Mouse (Mus musculus): ENCODE measurements at regions not wholly inside any gene's neighbourhood (a gene's known extent, or its start where the extent isn't known, plus 50 kb on each side); places are given as distances from the start of the nearest gene placed in this dataset.

DNA sequence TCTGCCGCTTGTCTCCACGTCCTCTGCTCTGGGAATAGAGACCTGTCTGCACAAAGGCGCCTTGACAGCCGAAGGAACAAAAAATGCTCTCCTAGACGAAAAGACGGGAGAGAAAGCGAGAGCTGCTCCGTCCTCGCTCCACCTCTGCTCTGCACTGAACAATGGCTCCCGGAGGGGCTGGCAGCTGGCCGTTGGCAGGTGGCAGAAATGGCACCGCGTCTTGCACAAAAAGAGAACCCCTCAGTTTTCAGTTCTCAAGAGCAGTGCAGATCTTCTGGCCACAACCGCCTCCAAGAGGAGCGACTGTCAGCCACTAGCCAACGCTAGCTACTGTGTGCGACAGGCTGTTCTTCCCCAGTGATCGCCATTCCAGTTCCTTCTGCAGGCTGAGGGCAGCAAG is 385.0 kb upstream of the Rora start:
- no peaks in the 10 kb centered on the region; the same call in 1 of the 2 replicates for H3K4me1 ChIP-seq (replicated peaks)
- H3K9ac ChIP-seq (replicated peaks): no peak overlapping the region
- no peaks in the 10 kb centered on the region for H3K27me3 ChIP-seq
- WGBS: 68% methylated on average over 18 of the region's 18 CpGs
- H3K9me3 ChIP-seq: no peaks in the 10 kb centered on the region
- no peak overlapping the region for H3K27ac ChIP-seq
- ATAC-seq: no peak
- no peaks in the 10 kb centered on the region for H3K36me3 ChIP-seq
- no peak overlapping the region for H3K4me3 ChIP-seq (replicated peaks)
- H3K4me2 ChIP-seq (replicated peaks): peak overlapping the region; percentile 32

- WGBS: 72% methylated on average over 7 of the region's 7 CpGs
- ATAC-seq: no peak
- Histone ChIP-seq H3K36me3 (no peaks in the 10 kb centered on the region), H3K4me1 (replicated peaks) (no peaks in the 10 kb centered on the region), H3K27ac (0 out of 2 replicates have a peak overlapping the region, but pooled peaks have one; percentile 9), H3K9ac (replicated peaks) (no peak overlapping the region), H3K9me3 (0 out of 2 replicates have a peak, but pooled peaks cover 6% of the 10 kb centered on the region), H3K4me3 (replicated peaks) (no peak overlapping the region), H3K27me3 (no peaks in the 10 kb centered on the region), H3K4me2 (replicated peaks) (no peak overlapping the region)
Observed at GRCm38 (mm10) chr9:68302232-68302925, 351.2 kb upstream of the Rora start.

- Histone ChIP-seq H3K36me3 (no peaks in the 10 kb centered on the region), H3K27ac (no peak overlapping the region), H3K4me3 (replicated peaks) (no peak overlapping the region), H3K9ac (replicated peaks) (no peak overlapping the region), H3K27me3 (no peaks in the 10 kb centered on the region), H3K9me3 (no peaks in the 10 kb centered on the region), H3K4me2 (replicated peaks) (no peak overlapping the region), H3K4me1 (replicated peaks) (no peaks in the 10 kb centered on the region)
- ATAC-seq: no peak
- WGBS: 82% methylated on average over 3 of the region's 3 CpGs
Observed at GRCm38 (mm10) chr9:68330721-68331120, 322.9 kb upstream of the Rora start.

- Histone ChIP-seq H3K4me1 (replicated peaks) (no peaks in the 10 kb centered on the region), H3K4me3 (replicated peaks) (no peak overlapping the region), H3K4me2 (replicated peaks) (no peak overlapping the region), H3K9ac (replicated peaks) (no peak overlapping the region), H3K36me3 (no peaks in the 10 kb centered on the region), H3K27me3 (no peaks in the 10 kb centered on the region), H3K9me3 (no peaks in the 10 kb centered on the region), H3K27ac (no peak overlapping the region)
- ATAC-seq: no peak
- 61% methylated on average over 3 of the region's 3 CpGs for WGBS
Observed at GRCm38 (mm10) chr9:68340921-68341320, 312.7 kb upstream of the Rora start.

DNA sequence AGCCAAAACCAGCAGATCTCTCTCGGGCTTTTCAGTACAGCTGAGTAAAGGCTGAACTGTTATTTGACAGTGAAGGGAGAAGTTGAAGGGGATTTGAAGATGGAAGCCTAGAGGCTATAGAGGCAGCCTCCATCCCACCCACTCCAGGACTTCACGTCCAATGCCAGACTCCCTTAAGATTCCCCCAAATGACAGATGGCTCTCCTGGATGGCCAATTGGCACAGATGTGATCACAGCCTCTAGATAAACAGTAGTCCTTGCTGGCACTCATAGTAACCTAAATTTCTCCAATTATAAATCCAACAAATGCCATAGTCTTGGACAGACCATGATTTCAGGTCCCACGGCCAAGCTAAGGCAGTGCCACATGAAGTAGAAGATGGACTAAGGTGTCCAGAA is 312.1 kb upstream of the Rora start:
- no peak overlapping the region for H3K9ac ChIP-seq (replicated peaks)
- H3K36me3 ChIP-seq: no peaks in the 10 kb centered on the region
- H3K9me3 ChIP-seq: no peaks in the 10 kb centered on the region
- H3K4me3 ChIP-seq (replicated peaks): no peak overlapping the region
- H3K4me1 ChIP-seq (replicated peaks): no peaks in the 10 kb centered on the region
- ATAC-seq: no peak
- H3K4me2 ChIP-seq (replicated peaks): no peak overlapping the region
- WGBS: 86% methylated on average over 3 of the region's 3 CpGs
- H3K27me3 ChIP-seq: no peaks in the 10 kb centered on the region
- H3K27ac ChIP-seq: no peak overlapping the region

- Histone ChIP-seq H3K9me3 (no peaks in the 10 kb centered on the region), H3K4me2 (replicated peaks) (no peak overlapping the region), H3K36me3 (no peaks in the 10 kb centered on the region), H3K9ac (replicated peaks) (no peak overlapping the region), H3K4me3 (replicated peaks) (no peak overlapping the region), H3K4me1 (replicated peaks) (no peaks in the 10 kb centered on the region), H3K27ac (no peak overlapping the region), H3K27me3 (no peaks in the 10 kb centered on the region)
- WGBS: 91% methylated on average over 6 of the region's 6 CpGs
- ATAC-seq: no peak
Observed at GRCm38 (mm10) chr9:68347426-68347825, 306.2 kb upstream of the Rora start.

GRCm38 (mm10) chr9:68351466-68351865 is 302.1 kb upstream of the Rora start:
- Histone ChIP-seq H3K9me3 (no peaks in the 10 kb centered on the region), H3K4me1 (replicated peaks) (no peaks in the 10 kb centered on the region), H3K36me3 (no peaks in the 10 kb centered on the region), H3K4me3 (replicated peaks) (no peak overlapping the region), H3K27me3 (no peaks in the 10 kb centered on the region), H3K27ac (no peak overlapping the region), H3K4me2 (replicated peaks) (no peak overlapping the region), H3K9ac (replicated peaks) (no peak overlapping the region)
- 92% methylated on average over 4 of the region's 4 CpGs for WGBS
- no peak for ATAC-seq

DNA sequence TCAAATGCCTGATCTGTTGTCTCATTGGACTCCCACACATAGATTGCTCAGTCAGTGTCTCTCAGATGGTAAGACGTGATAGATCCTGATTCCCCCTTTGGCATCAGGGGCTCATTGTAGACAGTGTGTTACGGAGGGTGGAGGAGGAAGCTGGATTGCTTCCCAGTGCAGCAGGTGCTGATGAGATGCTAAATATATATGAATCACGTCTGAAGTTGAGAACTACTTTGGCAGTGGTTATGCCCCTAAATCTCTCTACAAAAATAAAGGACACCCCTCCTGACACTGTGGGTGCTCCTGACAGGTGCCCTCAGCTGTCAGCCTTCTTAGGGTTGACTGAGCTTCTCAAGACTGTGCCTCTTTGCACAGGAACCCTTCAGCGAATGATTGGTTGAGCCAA is 299.1 kb upstream of the Rora start:
- ATAC-seq: no peak
- no peak overlapping the region for H3K4me3 ChIP-seq (replicated peaks)
- H3K4me2 ChIP-seq (replicated peaks): no peak overlapping the region
- no peaks in the 10 kb centered on the region for H3K9me3 ChIP-seq
- no peaks in the 10 kb centered on the region for H3K27me3 ChIP-seq
- H3K9ac ChIP-seq (replicated peaks): no peak overlapping the region
- H3K4me1 ChIP-seq (replicated peaks): no peaks in the 10 kb centered on the region
- no peaks in the 10 kb centered on the region for H3K36me3 ChIP-seq
- no peak overlapping the region for H3K27ac ChIP-seq
- 82% methylated on average over 4 of the region's 4 CpGs for WGBS

DNA sequence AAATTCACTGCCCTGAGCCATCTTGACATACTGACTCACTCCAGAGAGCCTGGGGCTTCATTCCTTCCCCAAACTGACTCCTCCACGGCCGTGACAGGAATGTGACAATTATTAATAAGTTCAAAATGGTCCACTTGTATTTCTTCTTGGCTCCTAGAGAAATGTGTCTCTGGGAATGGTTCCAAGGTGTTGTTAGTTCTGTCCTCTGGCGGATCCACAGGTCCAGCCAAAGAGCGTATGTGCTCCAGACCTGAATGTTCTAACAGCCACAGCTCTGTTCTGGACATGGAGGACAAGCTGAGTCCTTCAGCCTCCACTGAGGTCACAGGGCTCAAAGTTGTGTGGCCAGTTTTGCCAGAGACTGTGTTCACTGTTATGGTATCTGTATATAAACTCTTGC is 297.5 kb upstream of the Rora start:
- Histone ChIP-seq H3K27ac (no peak overlapping the region), H3K36me3 (no peaks in the 10 kb centered on the region), H3K9ac (replicated peaks) (no peak overlapping the region), H3K4me2 (replicated peaks) (no peak overlapping the region), H3K4me3 (replicated peaks) (no peak overlapping the region), H3K27me3 (no peaks in the 10 kb centered on the region), H3K9me3 (no peaks in the 10 kb centered on the region), H3K4me1 (replicated peaks) (no peaks in the 10 kb centered on the region)
- WGBS: 93% methylated on average over 4 of the region's 4 CpGs
- no peak for ATAC-seq

DNA sequence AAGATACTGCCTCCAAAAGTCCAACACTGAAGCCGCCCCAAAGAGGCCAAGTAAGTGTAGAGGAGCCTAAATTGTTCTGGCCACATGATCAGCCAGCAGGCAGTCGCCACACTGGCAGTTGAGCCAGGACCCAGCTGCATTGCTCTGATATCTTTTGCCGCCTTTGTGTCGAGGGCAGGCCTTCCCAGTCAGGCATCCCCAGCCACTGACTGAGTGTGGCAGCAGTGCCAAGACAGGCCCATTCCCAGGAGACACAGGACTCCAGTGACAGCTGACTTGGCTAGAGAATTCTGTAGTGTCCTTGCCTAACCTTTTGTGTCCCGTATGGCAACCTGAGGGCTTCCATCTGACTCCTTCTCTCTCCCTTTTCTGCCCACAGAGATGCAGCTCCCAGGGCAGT is 296.4 kb upstream of the Rora start:
- no peaks in the 10 kb centered on the region for H3K27me3 ChIP-seq
- 74% methylated on average over 5 of the region's 5 CpGs for WGBS

DNA sequence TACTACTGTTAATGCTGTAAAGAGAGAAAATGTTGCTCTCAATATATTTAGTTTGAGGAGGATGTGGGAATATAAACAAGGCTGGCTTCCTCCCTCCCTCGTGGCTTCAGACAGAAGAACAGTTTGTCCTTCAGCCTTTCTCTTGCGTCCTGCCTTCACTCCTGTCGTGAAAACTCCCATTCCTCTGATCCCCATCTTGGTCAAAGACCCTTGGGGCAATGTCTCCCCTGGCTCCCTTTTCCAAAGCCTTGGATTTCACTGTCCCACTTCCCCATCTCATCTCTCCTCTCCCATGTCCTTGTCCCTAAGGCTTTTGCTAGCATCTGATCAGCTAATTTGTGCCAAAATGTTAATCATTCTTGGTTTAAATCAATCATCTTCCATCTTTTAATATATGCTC is 286.6 kb upstream of the Rora start:
- no peak overlapping the region for H3K27ac ChIP-seq
- H3K27me3 ChIP-seq: no peaks in the 10 kb centered on the region
- ATAC-seq: no peak
- H3K36me3 ChIP-seq: no peaks in the 10 kb centered on the region
- H3K4me1 ChIP-seq (replicated peaks): no peaks in the 10 kb centered on the region
- no peaks in the 10 kb centered on the region for H3K9me3 ChIP-seq
- 78% methylated on average over 3 of the region's 3 CpGs for WGBS
- no peak overlapping the region for H3K9ac ChIP-seq (replicated peaks)
- no peak overlapping the region for H3K4me2 ChIP-seq (replicated peaks)
- no peak overlapping the region for H3K4me3 ChIP-seq (replicated peaks)

More for the DNA sequence above, 296.4 kb upstream of the Rora start:
- Histone ChIP-seq H3K36me3 (no peaks in the 10 kb centered on the region), H3K27ac (no peak overlapping the region), H3K4me3 (replicated peaks) (no peak overlapping the region), H3K9ac (replicated peaks) (no peak overlapping the region), H3K4me1 (replicated peaks) (no peaks in the 10 kb centered on the region), H3K4me2 (replicated peaks) (no peak overlapping the region), H3K9me3 (no peaks in the 10 kb centered on the region)
- no peak for ATAC-seq

- Histone ChIP-seq H3K27ac (no peak overlapping the region), H3K36me3 (no peaks in the 10 kb centered on the region), H3K4me2 (replicated peaks) (no peak overlapping the region), H3K9me3 (no peaks in the 10 kb centered on the region), H3K4me3 (replicated peaks) (no peak overlapping the region), H3K27me3 (no peaks in the 10 kb centered on the region), H3K4me1 (replicated peaks) (no peaks in the 10 kb centered on the region), H3K9ac (replicated peaks) (no peak overlapping the region)
- ATAC-seq: no peak
- WGBS: 94% methylated on average over 4 of the region's 4 CpGs
Observed at GRCm38 (mm10) chr9:68367556-68367955, 286.0 kb upstream of the Rora start.

- no peak overlapping the region for H3K4me2 ChIP-seq (replicated peaks)
Observed at GRCm38 (mm10) chr9:68372726-68373125, 280.9 kb upstream of the Rora start.

More at GRCm38 (mm10) chr9:68372726-68373125, 280.9 kb upstream of the Rora start:
- WGBS: 84% methylated on average over 4 of the region's 4 CpGs
- Histone ChIP-seq H3K4me3 (replicated peaks) (no peak overlapping the region), H3K9ac (replicated peaks) (no peak overlapping the region), H3K27ac (no peak overlapping the region), H3K4me1 (replicated peaks) (no peaks in the 10 kb centered on the region), H3K9me3 (no peaks in the 10 kb centered on the region), H3K36me3 (no peaks in the 10 kb centered on the region), H3K27me3 (no peaks in the 10 kb centered on the region)
- ATAC-seq: no peak
